Mouse (Mus musculus): Measurements from ENCODE around the gene Rflna. TPM values are rescaled to one million over a fixed set of nuclear protein-coding genes. Genes with fewer than 3 reads are reported as not detected.
A peak's percentile ranks its signal among the peaks of the same experiment; 100 is the strongest.

Rflna gene
- polyA plus RNA-seq (2015; fragmentation: Nextera tagmentation; extraction: Ambion mirVana), result 0.51 and 0.61 TPM in 2 replicates

DNA sequence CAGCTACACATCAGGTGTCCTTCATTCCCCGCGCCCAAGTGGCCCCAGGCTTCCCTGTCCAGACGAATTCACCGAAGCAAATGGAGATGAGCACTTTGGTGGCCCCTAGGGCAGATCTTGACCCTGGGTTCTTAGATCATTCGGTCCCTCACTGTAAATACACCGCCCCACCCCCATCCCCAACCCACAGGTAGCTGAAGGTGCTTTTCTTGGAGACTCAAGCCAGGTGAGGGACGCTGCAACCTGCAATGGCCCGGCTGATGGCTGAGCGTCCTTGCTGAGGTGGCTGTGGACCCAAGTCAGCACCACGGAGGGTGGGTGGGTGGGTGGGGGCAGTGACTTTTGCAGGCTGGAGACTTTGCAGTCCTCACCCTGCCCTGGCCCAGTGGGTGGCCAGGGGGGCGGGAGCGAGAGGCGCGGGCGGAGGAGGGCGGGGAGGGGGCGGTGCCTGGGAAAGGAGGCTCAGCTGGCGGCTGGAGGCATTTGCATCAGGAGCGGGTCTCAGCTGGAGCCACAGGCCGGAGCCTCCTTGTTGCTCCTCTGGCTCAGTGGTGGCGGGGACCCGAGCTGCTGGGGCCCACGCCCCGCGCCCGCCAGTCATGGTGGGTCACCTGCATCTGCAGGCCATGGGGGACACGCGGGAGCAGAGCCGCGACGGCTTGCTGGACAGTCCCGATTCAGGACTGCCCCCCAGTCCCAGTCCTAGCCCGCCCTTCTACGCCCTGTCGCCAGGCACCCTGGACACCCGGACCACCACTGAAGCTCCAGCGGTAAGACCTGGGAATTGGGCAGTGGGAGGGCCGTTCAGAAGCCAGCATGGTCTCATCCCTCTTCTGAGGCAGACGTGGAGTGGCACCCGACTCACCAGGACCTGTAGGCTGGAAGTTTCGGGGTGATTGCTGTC is at the start of gene Rflna:
Gene Rflna, plus strand, starts transcription at position 253 of the 904 bp plus-strand sequence.
- no peak for DNase-seq (ENCODE audit: low spot score)

DNA sequence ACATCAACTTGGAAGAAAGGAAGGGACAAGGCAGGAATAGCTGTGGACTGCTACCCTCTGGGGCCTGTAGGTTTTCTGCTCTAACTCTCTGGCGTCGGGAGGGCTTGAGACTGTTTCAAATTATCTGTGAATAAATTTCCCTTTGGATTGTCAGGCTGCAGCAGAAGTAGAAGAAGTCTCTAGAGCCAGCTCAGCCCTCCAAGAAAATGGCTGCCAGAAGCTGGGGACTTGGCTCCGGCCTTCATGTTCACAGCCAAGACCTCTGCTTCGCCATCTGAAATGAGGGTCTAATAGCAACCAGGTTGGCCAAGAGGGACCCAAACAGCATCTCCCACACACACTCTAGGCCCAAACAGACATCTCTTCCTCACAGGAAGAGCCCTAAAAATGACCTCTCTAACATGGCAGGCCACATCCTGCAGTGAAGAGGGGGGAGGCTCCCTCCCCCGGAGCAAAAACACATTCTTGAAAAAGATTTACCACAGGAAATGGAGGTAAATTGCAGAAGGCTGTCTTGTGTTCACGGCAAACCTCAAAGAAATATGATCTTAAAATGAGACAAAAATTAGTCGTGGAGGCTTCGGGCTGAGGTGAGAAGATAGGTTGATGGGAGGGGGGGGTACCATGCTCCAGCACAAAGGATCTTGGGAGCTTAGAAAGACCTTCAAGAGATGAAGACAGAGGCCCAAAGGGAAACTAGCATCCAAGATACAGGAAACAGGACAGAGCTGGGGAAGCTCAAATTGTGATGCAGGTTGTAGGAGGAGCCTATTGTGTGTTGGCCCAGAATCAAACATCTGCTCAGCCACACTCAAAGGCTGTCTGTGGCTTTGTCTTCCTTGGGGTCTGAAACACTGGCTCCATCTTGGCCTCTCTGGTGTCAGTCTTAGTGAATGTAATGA is 48.4 kb upstream of the Rflna start:
- DNase-seq (ENCODE audit: low spot score), result peak; percentile 82

DNA sequence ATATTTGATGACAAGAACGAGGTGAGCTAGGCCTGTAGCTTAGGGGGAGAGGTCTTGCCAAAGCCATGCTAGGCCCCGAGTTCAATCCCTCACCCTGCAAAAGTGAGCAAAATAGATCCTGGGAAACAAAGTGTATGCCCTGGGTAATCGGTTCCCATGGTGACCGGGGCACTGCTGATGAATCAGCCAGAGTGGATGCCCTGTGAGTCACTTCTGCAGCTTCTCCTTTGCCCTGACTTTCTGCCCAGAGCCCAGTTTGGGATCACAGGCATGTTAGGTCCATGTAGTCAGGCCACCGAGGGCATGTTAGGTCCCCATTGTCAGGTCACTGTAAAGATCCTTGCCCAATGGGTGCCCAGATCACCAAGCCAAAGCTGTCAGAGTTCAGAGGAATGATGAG is 45.5 kb upstream of the Rflna start:
- no peak for DNase-seq (ENCODE audit: low spot score)

DNA sequence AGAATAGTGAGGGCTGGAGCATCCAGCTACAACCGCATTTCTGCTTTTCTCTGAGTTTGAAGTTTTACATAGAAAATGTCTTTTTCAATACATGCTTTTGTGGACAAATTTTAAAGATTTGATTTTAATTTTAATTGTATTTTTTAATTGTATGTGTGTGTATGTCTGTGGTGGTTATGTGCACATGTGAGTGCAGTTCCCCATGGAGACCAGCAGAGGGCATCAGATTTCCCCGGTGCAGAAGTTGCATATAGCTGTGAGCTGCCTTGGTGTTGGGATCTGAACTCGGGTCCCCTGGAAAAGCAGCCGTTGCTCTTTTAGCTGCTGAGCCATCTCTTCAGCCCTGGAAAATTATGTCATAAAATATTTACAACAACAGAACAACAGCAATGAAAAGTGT is 43.9 kb upstream of the Rflna start:
- no peak for DNase-seq (ENCODE audit: low spot score)

DNA sequence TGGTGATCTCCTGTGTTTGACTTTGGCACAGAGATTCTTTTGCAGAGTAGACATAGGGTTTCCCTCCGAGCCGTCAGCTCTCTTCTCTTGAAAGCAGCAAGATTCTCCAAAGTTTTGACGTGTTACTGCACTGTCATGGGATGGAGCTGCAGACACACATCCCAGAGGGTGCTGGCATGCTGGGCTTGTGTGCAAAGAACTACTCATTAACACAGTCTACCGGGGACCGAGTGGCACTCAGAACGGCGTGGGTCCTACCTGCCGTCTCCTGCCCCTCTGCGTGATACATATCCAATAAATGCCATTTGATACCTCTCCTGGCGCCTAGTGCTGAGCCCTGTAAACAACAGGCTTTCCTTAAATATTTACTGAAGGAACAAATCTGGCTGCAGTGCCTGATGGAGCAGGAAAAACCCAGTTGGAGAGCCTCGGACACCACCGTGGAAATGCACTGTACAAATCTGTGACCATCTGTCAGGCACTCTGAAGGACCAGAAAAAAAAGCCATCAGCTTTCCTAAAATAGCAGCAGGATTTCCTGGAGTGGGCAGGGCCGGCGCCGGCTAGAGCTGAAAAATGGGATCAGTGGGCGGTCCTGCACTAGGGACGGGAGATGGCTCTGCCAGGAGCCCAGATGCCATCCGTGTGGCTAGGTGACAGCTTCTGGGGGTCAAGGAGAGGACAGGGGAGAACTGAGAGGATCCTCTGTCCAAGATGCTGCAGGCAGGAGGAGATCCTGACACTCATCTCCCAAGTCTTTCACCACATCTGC is 42.7 kb upstream of the Rflna start:
- DNase-seq (ENCODE audit: low spot score), result no peak

DNA sequence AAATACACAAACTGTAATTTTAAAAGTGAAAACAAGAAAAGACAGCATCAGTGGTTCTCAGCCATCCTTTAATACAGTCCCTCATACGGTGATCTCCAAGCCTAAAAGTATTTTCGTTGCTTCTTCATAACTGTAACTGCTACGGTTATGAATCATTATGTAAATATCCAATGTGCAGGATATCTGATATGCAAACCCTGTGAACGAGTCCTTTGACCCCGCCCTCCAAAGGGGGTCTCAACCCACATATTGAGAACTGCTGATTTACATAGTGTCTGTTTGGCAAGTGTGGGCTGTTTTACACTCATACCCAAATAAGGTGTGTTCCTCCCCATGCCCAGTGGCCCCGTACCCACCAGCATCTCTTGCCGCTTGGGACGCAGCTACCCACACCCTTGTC is 41.6 kb upstream of the Rflna start:
- DNase-seq (ENCODE audit: low spot score), result no peak

DNA sequence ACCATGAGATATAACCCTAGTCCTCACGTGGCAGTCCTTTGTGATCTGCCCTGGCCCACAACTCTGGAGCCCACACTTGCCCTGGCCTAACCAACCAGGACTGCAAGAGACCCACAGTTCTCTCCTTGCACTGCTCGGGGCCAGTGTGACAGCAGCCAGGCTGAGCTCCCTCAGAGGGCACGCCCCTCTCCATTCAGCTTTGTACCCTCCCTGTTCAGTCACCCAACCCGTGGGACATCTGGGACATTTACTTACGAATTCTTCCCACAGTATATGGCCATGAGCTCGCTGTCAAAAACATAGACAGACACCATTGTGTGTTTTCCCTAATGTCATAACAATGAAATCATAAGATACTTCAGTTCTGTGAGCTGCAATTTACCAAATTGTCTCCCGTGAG is 40.3 kb upstream of the Rflna start:
- DNase-seq (ENCODE audit: low spot score), result no peak

DNA sequence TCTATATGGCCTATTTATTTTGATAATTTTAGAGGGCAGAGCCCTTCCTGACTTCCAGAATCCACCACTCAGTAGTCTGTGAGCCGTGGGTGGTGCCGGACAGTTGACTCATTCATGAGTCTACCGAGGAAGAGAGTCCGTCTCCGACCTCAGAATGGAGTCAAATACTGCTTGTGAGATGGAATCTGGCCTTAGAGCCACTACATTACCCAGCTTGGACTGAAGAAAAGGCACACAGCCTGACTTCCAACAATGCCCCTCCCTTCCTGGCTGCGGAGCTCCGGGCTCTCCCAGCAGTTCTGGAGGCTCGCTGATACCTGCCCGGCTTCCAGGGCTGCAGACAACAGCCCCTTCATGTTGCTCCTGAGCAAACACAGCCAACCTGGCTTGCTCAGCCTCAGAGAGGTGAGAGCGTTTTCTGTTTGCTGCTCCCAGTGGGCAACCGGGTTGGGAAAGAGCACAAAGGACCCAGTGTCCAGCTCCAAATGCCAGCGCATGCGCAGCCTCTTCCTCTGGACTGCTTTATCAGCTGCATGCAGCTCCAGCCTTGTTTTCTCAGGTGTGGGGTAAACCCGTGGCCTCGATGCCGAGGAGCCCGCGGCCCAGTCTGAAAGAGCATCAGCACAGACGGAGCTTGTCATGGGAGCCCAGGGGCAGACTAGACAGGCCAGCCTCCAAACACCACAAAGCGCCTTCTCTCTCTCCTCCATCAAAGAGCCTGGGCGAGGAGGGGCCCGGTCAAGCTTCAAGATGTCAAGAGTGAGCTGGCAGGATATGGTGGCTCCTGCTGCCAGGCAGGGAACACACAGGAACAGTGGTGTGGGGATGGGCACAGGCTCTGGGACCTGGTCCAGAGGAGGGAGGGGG is 39.0 kb upstream of the Rflna start:
- DNase-seq (ENCODE audit: low spot score), result no peak

DNA sequence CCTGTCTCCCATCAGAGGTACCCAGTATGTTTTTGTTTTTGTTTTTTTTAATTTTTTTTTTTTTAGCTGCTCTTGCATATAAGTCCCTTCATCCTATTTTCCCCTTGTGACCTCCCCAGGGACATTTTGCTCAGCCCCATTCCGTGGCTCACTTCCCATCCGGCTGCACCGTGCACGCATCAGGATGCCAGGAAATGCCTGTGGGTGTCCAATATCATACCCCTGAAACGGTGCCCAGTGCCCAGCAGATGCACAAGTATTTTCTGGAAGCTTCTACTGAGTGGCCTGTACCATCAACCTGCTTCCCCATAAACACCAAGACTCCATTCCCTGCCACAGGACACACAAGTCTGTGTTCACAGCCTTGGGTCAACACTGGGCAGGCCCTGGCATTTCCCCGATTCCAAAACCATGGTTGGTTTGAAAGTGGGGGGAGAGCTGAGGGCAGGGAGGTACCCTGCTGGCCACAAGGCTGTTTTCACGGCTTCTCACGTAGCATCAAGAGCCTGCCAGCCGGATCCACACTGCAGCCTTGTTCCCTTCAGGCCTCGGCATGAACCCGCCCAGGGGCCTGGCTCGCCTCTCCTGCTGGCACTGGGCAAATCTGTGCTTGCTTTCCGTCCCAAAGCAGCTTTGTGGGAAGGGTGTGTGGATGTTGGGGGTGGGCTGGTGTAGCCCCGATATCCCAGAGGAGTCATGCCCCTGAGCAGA is 36.2 kb upstream of the Rflna start:
- no peak for DNase-seq (ENCODE audit: low spot score)

DNA sequence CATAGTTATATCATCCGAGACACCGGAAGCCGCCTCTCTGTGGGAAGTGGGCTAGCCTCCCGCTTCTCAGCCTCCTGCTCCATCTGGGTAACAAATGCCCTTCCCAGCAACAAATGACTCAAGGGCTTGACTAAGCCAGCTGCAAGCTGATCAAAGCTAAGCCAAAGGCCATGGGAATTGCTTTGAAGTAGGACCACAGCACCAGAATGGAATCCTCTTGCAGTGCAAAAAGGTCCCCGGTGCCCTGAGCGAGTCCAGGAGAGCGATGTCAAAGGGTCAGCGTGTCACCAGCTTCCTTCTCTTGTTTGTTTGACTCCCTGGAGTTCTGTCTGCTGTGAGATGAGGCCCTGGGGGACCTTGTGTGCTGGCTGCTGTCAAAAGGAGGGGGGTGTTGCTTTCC is 33.2 kb upstream of the Rflna start:
- no peak for DNase-seq (ENCODE audit: low spot score)

DNA sequence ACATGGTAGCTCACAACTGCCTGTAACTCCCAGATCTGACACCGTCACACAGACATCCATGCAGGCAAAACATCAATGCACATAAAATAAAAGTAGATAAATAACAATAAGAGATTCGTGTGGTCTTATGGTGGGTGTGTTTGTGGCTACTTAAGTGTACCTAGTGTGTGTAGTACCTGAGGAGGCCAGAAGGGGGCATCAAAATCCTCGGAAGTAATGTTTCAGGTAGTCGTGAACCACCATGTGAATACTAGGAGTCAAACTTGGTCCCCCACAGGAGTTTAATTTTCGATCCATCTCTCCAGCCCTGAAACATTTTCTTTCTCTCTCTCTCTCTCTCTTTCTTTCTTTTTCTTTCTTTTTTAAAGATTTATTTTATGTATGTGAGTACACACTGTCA is 16.8 kb upstream of the Rflna start:
- peak; percentile 14 for DNase-seq (ENCODE audit: low spot score)

DNA sequence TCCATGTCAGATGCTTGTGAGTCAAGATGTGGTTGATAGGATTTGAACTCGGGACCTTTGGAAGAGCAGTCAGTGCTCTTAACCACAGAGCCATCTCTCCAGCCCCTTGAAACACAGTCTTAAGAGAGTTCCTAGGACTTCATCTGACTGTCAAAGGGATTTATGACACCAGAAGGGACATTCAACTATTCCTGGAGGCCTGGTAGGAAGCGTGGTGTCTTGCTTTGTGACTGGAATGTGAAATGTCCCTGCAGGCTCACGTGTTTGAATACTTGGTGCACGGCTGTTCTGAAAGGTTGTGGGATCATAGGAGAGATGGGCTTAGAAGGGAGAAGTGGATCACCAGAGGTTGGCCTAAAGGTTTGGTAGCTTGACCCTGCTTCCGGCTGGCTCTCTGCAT is 16.4 kb upstream of the Rflna start:
- DNase-seq (ENCODE audit: low spot score), result no peak

DNA sequence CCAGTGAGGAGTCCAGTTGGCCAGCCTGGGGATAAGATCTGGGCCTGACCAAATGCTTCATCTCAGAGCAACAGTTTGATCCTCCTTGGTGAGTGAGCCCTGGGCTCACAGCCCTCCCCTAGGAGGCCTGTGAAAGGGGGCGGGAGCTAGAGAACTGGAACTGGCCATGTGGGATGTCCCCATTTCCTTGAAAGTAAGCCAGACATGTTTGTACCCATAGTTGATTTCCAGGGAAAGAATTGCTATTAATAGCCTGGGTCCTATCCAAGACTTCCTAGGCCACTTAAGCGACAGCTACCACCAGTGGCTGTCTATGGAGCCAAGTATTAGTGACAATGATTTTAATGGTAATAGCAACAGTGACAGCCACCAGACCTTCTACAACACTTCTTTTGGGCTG is 13.3 kb upstream of the Rflna start:
- no peak for DNase-seq (ENCODE audit: low spot score)

DNA sequence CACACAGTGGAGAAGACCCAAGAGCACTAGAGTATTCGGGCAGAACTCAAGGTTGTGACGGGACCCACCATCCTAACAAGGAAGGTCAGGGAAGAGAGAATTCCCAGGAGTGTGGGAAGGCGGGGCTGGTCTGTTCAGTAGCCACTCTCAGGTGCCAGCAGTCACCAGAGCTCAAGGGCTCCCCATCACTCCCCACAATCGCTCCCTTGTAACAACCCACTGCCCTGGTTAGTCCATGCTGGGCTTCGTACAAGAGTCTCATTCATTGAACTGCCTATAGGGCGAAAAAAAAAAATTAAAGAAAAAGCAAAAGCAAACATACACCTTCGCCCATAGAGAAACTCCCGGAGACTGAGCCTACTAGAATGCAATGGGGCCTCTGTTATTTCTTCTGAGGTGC is 10.7 kb upstream of the Rflna start:
- DNase-seq (ENCODE audit: low spot score), result no peak

DNA sequence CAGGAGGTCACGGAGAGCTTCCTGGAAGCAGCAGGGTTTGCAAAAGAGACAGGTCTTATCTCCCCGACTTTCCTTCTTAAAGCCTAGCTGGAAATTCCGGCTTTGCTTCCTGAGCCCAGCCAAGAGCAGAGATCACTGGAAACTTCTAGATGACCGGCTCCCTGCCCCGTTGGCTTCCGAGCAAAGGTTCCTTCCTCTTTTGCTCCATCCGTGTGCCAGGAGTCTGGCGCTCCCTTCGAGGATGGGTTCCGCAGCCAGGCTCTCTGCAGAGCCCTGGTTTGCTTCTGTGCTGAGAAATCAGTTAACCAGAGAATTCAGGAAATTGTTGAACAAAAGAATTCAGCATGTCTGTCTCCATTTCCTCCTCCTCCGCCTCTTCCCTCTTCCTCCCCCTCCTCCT is 10.1 kb upstream of the Rflna start:
- no peak for DNase-seq (ENCODE audit: low spot score)

DNA sequence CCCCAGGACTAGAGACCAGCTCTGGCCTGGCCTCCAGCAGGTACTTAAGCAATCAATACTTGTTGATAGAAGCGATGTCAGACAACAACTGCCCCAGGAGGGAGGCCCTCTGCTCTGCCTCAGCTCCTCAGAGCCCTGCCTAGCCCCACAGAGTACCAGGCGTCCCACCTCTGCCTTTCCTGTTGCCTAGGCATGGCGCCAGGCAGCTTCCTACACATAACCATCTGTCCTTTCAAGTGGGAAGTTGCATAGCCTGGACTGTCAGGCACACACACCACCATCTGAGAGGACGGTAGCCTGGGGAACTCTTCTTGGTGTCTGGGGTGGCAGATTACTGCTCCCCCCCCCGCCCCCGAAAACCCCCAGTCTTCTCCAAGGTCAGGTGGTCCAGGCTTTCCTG is 6.2 kb upstream of the Rflna start:
- DNase-seq (ENCODE audit: low spot score), result no peak

DNA sequence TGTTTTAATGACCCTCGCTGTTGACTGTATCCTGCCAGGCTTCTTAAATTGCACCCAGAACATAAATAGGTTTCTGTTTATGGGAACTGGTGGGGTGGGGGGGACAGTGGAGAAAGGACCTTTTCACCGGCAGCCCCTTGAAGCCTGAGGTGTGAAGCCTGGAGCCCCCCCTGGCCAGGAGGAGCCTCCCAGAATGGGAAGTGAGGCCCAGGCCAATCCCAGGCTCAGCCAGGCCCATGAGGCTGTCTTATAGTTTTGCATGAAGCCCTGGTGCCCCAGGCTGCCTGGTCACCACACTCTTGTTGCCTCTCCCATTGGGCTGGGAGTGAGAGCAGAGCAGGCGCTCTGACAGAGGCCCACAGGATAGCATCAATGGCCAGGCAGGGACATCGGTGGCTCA is 5.1 kb upstream of the Rflna start:
- no peak for DNase-seq (ENCODE audit: low spot score)

DNA sequence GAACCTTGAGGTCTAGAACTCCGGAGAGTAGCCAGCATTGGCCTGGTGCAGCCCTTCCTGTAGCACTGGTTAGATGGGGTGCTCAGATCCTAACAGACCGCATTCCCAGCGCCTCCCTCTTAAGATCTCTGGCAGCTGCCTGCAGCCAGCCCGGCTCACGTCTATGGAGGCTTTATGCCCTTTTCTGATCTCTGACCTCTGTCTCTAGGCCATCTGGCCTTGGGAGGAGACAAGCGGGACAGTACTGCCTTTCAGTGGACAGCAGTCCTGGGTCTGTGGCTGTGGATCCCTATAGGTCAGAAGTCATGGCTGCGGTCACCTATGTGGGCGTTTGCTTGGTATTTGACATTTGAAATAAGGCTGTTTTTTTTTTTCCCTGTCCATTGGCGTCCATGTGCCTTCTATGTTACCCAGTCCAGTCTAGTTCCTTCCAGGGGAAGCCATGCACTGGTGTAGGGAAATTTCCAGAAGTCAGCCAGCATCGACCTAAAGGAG is 2.2 kb upstream of the Rflna start:
- no peak for DNase-seq (ENCODE audit: low spot score)

DNA sequence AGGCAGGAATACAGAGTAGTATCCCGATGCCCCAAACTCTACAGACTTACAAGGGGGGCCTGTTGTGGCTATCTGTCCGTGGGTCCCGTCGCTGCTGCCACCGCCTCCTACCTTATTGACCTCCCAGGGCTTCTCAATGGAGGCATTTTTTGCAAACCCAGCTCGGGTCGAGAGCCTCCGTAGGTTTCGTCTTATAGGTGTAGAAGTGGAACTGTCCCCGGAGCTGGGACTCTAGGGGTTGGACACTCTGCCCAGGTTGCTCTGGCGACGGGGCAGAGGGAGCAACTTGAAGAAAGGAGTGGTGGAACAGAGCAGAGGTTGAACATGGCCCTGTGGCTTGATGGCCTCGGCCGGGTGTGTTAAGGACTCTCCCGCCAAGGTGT is 843 bp downstream of the Rflna start:
- DNase-seq (ENCODE audit: low spot score), result no peak
